Mouse (Mus musculus) telencephalon, adult 2 months (tissue): ENCODE results near the gene Zdhhc16.

Experiments
- DNase-seq: peaks from one replicate; pipeline ENCODE4 v3.0.0-alpha.2; 2011; ENCODE audit warnings: low read depth, low spot score

Zdhhc16 gene

DNA sequence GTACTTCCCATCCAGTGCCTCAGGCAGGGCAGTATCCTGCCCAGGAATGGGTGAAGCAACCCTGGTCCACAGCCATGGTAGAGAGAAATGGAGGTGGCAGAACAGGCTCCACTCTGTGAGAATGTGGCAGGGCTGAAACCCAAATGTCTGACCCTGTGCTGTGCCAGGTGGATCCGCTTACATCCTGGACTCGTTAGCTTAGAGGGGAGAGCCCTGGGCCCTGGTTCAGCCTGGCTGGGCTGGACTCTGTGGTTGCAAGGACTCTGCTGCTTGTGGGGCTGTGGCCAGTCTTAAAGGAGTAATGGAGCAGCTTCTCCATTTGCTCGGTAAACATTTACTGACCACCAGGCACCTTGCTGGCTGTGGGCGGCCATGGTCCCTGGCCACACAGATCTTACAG, 53.9 kb downstream of the Zdhhc16 start:
- no peak for DNase-seq

DNA sequence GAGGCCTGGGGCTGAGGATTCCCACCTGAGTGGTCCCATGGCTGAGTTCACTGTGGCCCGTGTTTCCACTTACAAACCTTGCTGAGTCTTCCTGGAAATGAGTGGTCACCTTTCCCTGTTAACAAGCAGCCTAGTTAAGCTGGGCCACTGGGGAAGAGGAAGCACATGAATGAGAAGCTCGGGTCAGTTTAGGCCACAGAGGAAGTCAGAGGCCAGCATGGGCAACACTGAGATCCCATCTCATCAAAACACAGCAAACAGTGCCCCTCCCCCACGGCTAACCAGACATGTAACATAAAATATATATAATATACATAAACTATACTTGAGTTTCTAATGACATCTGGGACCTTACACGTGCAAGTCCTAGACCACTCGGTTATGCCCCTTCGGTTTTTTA, 56.5 kb downstream of the Zdhhc16 start:
- DNase-seq = no peak

DNA sequence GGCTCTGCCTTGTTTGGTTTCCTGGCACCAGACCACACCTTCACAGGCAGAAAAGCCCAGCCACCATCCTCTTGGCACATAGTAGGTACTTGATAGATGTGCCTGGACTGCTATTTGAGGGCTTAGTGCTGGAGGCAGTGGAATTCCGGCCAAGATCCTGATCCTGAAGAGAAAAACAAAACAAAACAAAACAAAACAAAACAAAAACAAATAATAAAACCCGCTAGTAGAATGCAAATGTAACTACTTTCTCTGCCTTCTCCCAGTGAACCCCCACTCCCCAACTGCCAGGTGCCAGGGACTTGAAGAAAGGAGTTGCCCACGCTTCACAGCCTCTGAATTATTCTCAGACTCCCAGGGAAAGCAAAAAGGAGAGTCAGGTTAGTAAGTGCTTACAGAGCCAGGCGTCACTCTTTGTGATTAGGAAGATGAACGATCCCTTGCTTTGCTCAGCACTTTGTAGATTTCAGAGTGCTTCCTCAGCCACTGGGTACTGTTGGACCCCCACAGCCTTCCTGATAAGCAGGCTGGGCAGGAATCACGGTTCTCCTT, 58.7 kb downstream of the Zdhhc16 start:
- no peak for DNase-seq

DNA sequence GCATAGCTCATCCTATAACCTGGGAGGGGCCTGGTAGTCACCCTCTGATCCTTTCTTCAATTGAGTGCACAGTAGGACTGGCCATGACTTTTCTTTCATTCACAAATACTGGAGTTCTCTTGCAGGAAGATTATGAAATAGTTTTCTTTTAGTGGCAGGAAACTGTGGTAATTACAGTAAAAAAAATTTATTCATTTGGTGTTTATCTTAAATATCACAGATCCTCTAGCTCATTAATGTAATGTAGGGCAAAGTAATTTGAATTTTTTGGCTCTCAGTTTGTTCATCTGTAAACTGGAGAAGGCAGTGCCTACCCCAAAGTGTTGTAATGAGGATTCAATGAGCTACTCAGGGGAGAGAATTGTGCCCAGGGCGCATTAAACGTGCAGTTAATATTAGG, 59.7 kb downstream of the Zdhhc16 start:
- no peak for DNase-seq

DNA sequence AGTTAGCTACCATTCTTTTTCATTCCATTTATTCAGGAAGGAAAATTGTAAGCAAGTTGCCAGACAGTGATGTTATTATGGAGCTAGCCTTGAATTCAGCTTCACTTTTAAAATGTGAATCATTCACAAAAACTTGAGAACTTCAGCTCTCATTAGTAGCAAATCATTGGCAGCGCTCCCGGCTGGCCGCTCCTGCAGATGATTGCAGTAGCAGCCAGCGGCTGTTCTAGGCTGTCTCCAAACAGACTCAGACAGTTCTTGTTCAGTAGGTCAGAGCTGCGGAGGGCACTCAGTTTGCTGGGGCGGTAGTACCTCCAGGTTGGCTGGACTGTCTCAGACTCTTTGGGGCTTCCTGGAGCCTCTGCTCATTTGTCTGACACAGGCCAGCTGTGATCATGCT, 60.2 kb downstream of the Zdhhc16 start:
- DNase-seq = peak; percentile 71
